Mouse (Mus musculus) liver, embryonic 12.5 days (tissue): ENCODE results near the gene Gcn1l1. TPM values are rescaled to one million over a fixed set of nuclear protein-coding genes. Genes with fewer than 3 reads are reported as not detected.
A peak's percentile ranks its signal among the peaks of the same experiment; 100 is the strongest.

Experiments
- ATAC-seq: fragments of 200-750 bp; cut with Nextera tagmentation; 2 replicates; pipeline ENCODE4 v1.8.0; 2017; ENCODE audit warnings: moderate number of reproducible peaks, mild to moderate bottlenecking, moderate library complexity
- H3K27ac ChIP-seq: fragments of 300-500 bp; sonication (generic); 2 replicates; pipeline ENCODE4 v1.5.1; 2016; ENCODE audit warnings: mild to moderate bottlenecking
- H3K27me3 ChIP-seq: fragments of 300-500 bp; sonication (generic); replicated peaks from 2 replicates; pipeline ENCODE4 v1.6.1; 2016; ENCODE audit warnings: mild to moderate bottlenecking, moderate library complexity
- H3K36me3 ChIP-seq: fragments of 300-500 bp; sonication (generic); 2 replicates; pipeline ENCODE4 v1.6.1; 2016; ENCODE audit warnings: mild to moderate bottlenecking, moderate library complexity
- H3K4me1 ChIP-seq: fragments of 300-500 bp; sonication (generic); 2 replicates; pipeline ENCODE4 v1.6.1; 2016
- H3K4me2 ChIP-seq: fragments of 300-500 bp; sonication (generic); 2 replicates; pipeline ENCODE4 v1.6.1; 2016; ENCODE audit warnings: mild to moderate bottlenecking, moderate library complexity
- H3K4me3 ChIP-seq: fragments of 300-500 bp; sonication (generic); 2 replicates; pipeline ENCODE4 v1.5.1; 2016; ENCODE audit warnings: mild to moderate bottlenecking, moderate library complexity
- H3K9ac ChIP-seq: fragments of 300-500 bp; sonication (generic); 2 replicates; pipeline ENCODE4 v1.6.1; 2016; ENCODE audit warnings: mild to moderate bottlenecking, moderate library complexity
- H3K9me3 ChIP-seq: fragments of 300-500 bp; sonication (generic); replicated peaks from 2 replicates; pipeline ENCODE4 v1.6.1; 2016; ENCODE audit warnings: mild to moderate bottlenecking, moderate library complexity
- WGBS: fragments of 180-500 bp; shearing (Covaris S2); methylation state at CpG from one replicate; pipeline ENCODE4 v1.1.7; 2016; ENCODE audit not compliant: insufficient replicate concordance; 5-methylcytosine and 5-hydroxymethylcytosine counted together
- polyA plus RNA-seq: library from polyadenylated mRNA; unstranded; fragments of >200 nt; fragmentation: Nextera tagmentation; extraction: Ambion mirVana; gene quantifications from 2 replicates; pipeline ENCODE4 v1.2.1, GENCODE M21; 2016

Gcn1l1 gene
- polyA plus RNA-seq, 1 experiment from 2014 or later, result 38.0 TPM

GRCm38 (mm10) chr5:115538017-115538692, 26.9 kb upstream of the Gcn1l1 start:
- Histone ChIP-seq H3K4me3 (no peak overlapping the region), H3K9ac (no peak overlapping the region; the same call in 1 of the 2 replicates), H3K36me3 (peaks cover 2% of the 10 kb centered on the region; the same call in 1 of the 2 replicates), H3K27me3 (peaks cover 4% of the 10 kb centered on the region), H3K4me2 (peak overlapping the region; percentile 33), H3K27ac (no peak overlapping the region), H3K4me1 (peaks cover 74% of the 10 kb centered on the region), H3K9me3 (no peaks in the 10 kb centered on the region)
- 60% methylated on average over 13 of the region's 13 CpGs for WGBS
- ATAC-seq, result peak; percentile 8; the same call in 1 of the 2 replicates

- no peak overlapping the region; the same call in 1 of the 2 replicates for H3K9ac ChIP-seq
- peaks cover 74% of the 10 kb centered on the region for H3K4me1 ChIP-seq
- no peak overlapping the region for H3K27ac ChIP-seq
- 1% methylated on average over 12 of the region's 12 CpGs for WGBS
- peaks cover 4% of the 10 kb centered on the region for H3K27me3 ChIP-seq
- H3K4me3 ChIP-seq, result no peak overlapping the region
- peak overlapping the region; percentile 33 for H3K4me2 ChIP-seq
- no peaks in the 10 kb centered on the region for H3K36me3 ChIP-seq
- peak; percentile 65 for ATAC-seq
- no peaks in the 10 kb centered on the region for H3K9me3 ChIP-seq
Observed at GRCm38 (mm10) chr5:115538693-115539043, 26.4 kb upstream of the Gcn1l1 start.

DNA sequence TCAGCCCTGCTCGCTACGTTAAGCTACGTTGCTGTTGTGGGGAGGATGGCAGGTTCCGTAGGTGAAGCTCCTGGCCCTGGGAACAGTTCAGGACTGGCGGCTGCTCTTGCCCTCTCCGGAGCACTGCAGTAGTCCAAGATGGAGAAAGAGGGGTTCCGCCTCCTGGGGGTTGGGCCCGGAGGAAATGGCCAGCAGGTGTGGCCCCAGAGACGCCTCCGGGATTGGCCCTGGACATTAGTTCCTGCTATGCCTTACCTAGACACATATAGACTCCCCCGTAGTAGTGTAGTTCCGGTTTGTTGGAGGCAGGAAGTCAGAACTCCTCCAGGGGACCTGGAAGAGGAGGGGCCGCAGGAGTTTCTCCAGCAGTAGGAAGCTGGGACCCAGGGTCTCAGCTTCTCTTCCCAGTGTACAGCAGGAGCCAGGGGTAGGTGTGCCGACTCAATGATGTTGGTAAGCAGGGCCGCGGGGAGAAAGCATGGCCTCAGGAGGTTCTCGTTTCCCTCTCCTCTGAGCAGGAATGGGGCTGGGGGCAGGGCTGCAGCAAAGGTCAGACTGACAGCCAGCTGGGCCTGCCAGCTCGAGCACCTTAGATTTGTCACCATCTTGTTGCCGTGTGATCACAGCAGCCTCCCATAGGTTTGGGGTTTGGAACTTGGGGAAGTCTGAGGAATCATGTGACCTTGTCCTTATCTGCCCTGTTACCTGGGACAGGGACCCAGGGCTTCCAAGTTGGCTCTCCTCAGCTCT, 22.2 kb upstream of the Gcn1l1 start:
- H3K4me1 ChIP-seq, result peaks cover 54% of the 10 kb centered on the region
- WGBS, result 20% methylated on average over 19 of the region's 19 CpGs
- no peaks in the 10 kb centered on the region for H3K27me3 ChIP-seq
- no peaks in the 10 kb centered on the region for H3K9me3 ChIP-seq
- peak overlapping the region; percentile 60 for H3K4me2 ChIP-seq
- peak overlapping the region; percentile 36 for H3K4me3 ChIP-seq
- H3K36me3 ChIP-seq, result peaks cover 35% of the 10 kb centered on the region
- no peak for ATAC-seq
- peak overlapping the region; percentile 7; the same call in 1 of the 2 replicates for H3K9ac ChIP-seq
- peak overlapping the region; percentile 78 for H3K27ac ChIP-seq

DNA sequence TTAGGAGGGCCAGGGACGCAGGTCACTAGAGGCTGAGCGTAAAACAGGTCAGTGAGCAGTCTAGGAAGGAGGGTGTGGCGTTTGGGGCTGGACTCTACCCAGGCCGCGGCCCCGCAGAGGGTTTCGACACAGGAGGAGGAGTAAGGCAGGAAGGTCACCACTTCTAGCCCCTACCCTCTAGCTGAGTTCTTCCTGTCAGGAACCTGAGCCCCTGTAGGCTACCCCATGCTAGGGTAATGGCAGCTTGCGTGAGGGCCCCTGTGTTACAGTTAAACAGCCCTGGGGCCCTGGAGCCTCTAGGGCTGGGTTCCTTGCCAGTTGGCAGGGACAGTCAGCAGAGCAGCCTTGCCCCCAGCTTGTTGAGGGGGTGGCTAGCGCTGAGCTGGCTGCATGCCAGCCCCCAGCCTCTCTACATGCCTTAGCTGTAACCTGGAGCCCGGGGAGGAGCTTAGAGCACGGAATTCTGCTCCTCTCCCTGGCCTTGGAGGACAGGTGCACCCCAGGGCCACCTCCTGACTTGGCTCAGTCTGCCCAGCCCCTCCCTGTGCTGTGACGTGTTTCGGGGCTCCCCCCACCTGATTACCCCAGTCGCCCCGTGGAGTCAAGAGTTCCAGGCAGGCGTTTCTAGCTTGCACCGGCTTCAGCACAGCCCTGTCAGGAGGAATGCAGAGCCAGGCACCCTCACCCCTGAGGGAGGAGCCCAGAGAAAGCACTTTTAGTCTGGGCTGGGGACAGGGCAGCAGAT, 21.4 kb upstream of the Gcn1l1 start:
- peak overlapping the region; percentile 36; the same call in 1 of the 2 replicates for H3K4me3 ChIP-seq
- peak overlapping the region; percentile 78 for H3K27ac ChIP-seq
- no peaks in the 10 kb centered on the region for H3K9me3 ChIP-seq
- H3K4me2 ChIP-seq, result peak overlapping the region; percentile 60
- H3K9ac ChIP-seq, result peak overlapping the region; percentile 7; the same call in 1 of the 2 replicates
- ATAC-seq, result peak; percentile 60
- H3K36me3 ChIP-seq, result peaks cover 44% of the 10 kb centered on the region
- H3K4me1 ChIP-seq, result peaks cover 53% of the 10 kb centered on the region
- WGBS, result 46% methylated on average over 17 of the region's 17 CpGs
- H3K27me3 ChIP-seq, result no peaks in the 10 kb centered on the region

DNA sequence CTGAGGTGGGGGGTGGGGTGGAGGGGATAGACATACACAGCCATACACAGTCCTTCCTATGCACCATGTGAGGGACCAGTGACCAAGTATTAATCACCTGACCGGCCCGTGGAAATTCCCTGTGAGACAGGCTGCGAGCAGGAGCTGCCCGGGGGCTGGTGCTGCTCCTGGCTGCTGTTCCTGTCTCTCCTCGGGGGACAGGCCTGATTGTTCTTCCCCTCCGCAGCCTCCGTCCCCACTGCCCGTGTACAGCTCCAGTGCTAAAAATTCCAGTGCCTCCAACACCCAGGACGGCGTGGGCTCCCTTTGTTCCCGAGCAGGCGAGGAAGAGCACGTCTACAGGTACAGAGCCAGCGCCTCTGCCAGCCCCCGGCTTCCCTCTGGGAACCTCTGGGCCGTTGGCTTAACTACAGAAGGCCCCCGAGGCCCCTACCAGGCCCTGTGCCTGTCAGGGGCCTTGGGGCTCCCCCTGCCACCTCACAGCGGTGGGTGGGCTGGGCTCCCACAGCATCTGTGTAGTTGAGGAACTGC, 20.3 kb upstream of the Gcn1l1 start:
- no peak overlapping the region for H3K9ac ChIP-seq
- no peak overlapping the region for H3K4me2 ChIP-seq
- H3K4me3 ChIP-seq, result no peak overlapping the region
- H3K4me1 ChIP-seq, result peaks cover 45% of the 10 kb centered on the region
- H3K27ac ChIP-seq, result no peak overlapping the region
- H3K27me3 ChIP-seq, result no peaks in the 10 kb centered on the region
- no peaks in the 10 kb centered on the region for H3K9me3 ChIP-seq
- peaks cover 54% of the 10 kb centered on the region for H3K36me3 ChIP-seq
- WGBS, result 61% methylated on average over 18 of the region's 18 CpGs
- ATAC-seq, result no peak

DNA sequence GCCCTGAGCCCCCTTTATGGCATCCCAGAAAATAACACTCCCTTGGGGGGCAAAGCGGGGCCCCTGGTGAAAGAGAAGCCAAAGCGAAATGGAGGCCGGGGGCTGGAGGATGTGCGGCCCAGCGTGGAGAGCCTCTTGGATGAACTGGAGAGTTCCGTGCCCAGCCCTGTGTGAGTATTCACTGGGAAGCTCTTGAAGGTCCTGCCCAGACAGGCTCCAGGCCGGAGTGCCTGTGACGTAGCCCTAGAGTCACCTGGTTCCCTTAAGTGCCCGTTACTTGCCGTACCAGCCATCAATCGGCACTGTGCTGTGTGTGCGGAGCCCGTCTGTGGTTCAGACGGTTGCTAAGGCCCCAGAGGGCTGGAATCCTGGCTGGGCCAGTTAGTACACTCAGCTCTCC, 19.4 kb upstream of the Gcn1l1 start:
- Histone ChIP-seq H3K27me3 (no peaks in the 10 kb centered on the region), H3K4me2 (no peak overlapping the region), H3K9me3 (no peaks in the 10 kb centered on the region), H3K4me3 (no peak overlapping the region), H3K9ac (no peak overlapping the region), H3K27ac (no peak overlapping the region), H3K4me1 (peaks cover 45% of the 10 kb centered on the region), H3K36me3 (peaks cover 63% of the 10 kb centered on the region)
- no peak for ATAC-seq
- WGBS, result 88% methylated on average over 14 of the region's 14 CpGs

DNA sequence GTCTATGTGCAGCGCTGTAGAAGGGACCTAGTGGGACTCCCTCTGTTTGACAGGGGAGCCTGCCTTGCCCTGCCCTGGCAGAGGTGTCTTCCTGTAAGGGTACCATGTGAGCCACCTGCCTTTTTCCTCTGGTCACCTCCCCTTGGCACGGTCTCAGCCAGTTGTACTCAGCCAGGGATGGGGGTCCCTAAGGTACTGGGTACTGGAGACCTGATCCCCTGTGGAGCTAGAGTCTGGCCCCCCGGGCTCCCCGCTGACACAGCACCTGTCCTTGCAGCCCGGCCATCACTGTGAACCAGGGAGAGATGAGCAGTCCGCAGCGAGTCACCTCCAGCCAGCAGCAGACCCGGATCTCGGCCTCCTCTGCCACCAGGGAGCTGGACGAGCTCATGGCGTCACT, 18.5 kb upstream of the Gcn1l1 start:
- 89% methylated on average over 11 of the region's 11 CpGs for WGBS
- H3K9ac ChIP-seq, result no peak overlapping the region
- H3K9me3 ChIP-seq, result no peaks in the 10 kb centered on the region
- H3K36me3 ChIP-seq, result peaks cover 72% of the 10 kb centered on the region
- H3K27ac ChIP-seq, result no peak overlapping the region
- peaks cover 40% of the 10 kb centered on the region for H3K4me1 ChIP-seq
- no peak overlapping the region for H3K4me2 ChIP-seq
- ATAC-seq, result no peak
- no peak overlapping the region for H3K4me3 ChIP-seq
- no peaks in the 10 kb centered on the region for H3K27me3 ChIP-seq

GRCm38 (mm10) chr5:115547014-115547413, 18.0 kb upstream of the Gcn1l1 start:
- no peaks in the 10 kb centered on the region for H3K27me3 ChIP-seq
- no peak overlapping the region for H3K4me2 ChIP-seq
- no peak overlapping the region for H3K27ac ChIP-seq
- peaks cover 77% of the 10 kb centered on the region for H3K36me3 ChIP-seq
- no peak for ATAC-seq
- no peaks in the 10 kb centered on the region for H3K9me3 ChIP-seq
- 85% methylated on average over 6 of the region's 6 CpGs for WGBS
- no peak overlapping the region for H3K4me3 ChIP-seq
- H3K9ac ChIP-seq, result no peak overlapping the region
- peaks cover 37% of the 10 kb centered on the region for H3K4me1 ChIP-seq

GRCm38 (mm10) chr5:115547421-115547820, 17.6 kb upstream of the Gcn1l1 start:
- Histone ChIP-seq H3K4me3 (no peak overlapping the region), H3K4me1 (peaks cover 33% of the 10 kb centered on the region), H3K27me3 (no peaks in the 10 kb centered on the region), H3K9me3 (no peaks in the 10 kb centered on the region), H3K27ac (no peak overlapping the region), H3K36me3 (peaks cover 81% of the 10 kb centered on the region), H3K9ac (no peak overlapping the region), H3K4me2 (no peak overlapping the region)
- ATAC-seq, result no peak
- WGBS, result 77% methylated on average over 7 of the region's 7 CpGs

DNA sequence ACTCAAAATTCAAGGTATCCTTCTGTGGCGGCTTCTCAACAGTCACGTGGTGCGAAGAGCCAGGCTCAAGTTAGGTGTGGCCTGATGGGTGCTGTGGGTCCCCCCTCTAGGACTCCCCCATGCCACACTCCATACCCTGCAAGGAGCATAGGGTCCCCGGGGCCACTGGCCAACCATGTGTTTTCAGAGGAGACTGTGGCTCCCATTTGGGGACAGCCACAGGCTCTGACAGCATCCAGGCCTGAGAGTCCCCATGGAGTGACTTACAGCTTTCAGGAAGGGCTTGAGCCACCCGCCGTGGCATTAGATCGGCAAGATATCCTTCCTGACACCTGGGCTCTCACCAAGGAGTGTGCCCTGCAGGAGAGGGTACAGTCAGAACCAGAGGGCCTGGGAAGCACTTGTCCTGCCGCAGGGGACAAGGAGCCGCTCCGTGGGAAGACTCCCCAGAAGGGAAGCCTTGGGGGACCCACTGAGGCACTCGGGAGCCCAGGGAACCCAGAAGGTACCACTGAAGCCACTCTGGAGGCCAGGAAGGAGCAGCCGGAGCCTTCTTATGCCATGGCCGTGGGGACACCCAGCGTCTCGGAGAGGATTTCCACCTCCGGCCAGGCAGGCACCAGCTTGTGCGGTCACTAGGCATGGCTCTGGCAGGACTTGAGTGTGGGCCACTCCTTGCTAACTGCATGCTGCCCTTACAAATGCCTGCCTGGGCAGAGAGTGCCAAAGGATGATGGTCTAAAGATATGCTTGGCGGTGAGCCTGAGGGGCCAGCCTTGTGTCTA, 16.4 kb upstream of the Gcn1l1 start:
- Histone ChIP-seq H3K9ac (no peak overlapping the region), H3K27me3 (no peaks in the 10 kb centered on the region), H3K4me1 (peaks cover 20% of the 10 kb centered on the region), H3K9me3 (no peaks in the 10 kb centered on the region), H3K36me3 (peaks cover 94% of the 10 kb centered on the region), H3K27ac (no peak overlapping the region), H3K4me2 (no peak overlapping the region), H3K4me3 (no peak overlapping the region)
- WGBS, result 82% methylated on average over 18 of the region's 18 CpGs
- no peak for ATAC-seq

DNA sequence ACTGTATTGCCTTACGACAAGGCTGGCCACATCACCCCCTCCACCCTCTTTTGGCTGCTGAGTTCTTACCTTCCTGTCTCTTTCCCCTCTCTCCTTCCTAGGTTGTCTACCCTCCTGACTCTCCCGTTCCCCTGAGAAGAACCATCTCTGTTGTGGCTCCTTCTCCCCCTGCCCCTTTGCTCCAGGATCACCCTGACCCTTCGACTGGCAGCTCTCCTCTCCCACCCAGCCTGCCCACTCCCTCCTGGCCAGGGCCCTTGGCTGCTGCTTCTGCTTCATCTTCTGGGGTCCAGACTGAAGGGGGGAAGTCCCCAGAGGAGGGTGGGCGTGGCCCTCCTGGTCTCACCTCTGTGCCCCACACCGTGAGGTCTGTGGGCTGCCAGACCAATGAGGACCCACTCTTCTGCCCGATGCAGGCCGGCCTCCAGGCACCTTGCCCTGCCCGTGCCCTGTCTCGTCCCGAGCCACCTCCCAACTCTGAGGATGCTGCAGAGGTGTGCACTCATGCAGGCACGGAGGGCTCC, 14.5 kb upstream of the Gcn1l1 start:
- Histone ChIP-seq H3K27ac (no peak overlapping the region), H3K9ac (no peak overlapping the region), H3K4me1 (peaks cover 17% of the 10 kb centered on the region; the same call in 1 of the 2 replicates), H3K4me2 (no peak overlapping the region), H3K4me3 (no peak overlapping the region), H3K9me3 (no peaks in the 10 kb centered on the region), H3K27me3 (no peaks in the 10 kb centered on the region), H3K36me3 (peaks cover 98% of the 10 kb centered on the region)
- ATAC-seq, result no peak
- WGBS, result 79% methylated on average over 11 of the region's 11 CpGs
